Mouse (Mus musculus) heart, postnatal 0 days (tissue): ENCODE results near the gene Rgs5.

Experiments
- CTCF ChIP-seq: IDR thresholded peaks from 2 replicates; pipeline ENCODE4 v1.5.1; 2016; ENCODE audit warnings: antibody characterized with exemption, control low read depth, low read depth
- EP300 ChIP-seq: IDR thresholded peaks from 2 replicates; pipeline ENCODE4 v1.6.1; 2016; ENCODE audit warnings: antibody characterized with exemption, low read depth

- TF ChIP-seq CTCF: no peak
- no peak for TF ChIP-seq EP300
Observed at GRCm38 (mm10) chr1:169695356-169695755, 40.1 kb downstream of the Rgs5 start.
